Mouse (Mus musculus) erythroblast, adult 5-6 weeks (primary cell): ENCODE measurements around the gene Slc12a4. TPM values are rescaled to one million over a fixed set of nuclear protein-coding genes. Genes with fewer than 3 reads are reported as not detected.

Source experiments
- ATAC-seq: replicated peaks from 2 replicates; pipeline ENCODE4 v1.8.0; 2016; ENCODE audit warnings: moderate number of reproducible peaks, mild to moderate bottlenecking, moderate TSS enrichment, inconsistent platforms; ENCODE audit not compliant: poor library complexity, low FRiP score, severe bottlenecking
- total RNA-seq, 2 experiments: library from RNA; stranded (forward) in 1 of 2; stranded (reverse) in 1 of 2; fragments of 150-400 nt in 1 of 2; fragments of 200-764, 138-1000 nt in 1 of 2; gene quantifications; 2 replicates each; pipeline versions ENCODE4 v1.2.3 to v1.2.4; 2015 to 2017; ENCODE audit warnings: low replicate concordance in 2 of 2

Gene Slc12a4
- total RNA-seq, 2 experiments from 2014 or later: 0.68 to 4.0 TPM

DNA sequence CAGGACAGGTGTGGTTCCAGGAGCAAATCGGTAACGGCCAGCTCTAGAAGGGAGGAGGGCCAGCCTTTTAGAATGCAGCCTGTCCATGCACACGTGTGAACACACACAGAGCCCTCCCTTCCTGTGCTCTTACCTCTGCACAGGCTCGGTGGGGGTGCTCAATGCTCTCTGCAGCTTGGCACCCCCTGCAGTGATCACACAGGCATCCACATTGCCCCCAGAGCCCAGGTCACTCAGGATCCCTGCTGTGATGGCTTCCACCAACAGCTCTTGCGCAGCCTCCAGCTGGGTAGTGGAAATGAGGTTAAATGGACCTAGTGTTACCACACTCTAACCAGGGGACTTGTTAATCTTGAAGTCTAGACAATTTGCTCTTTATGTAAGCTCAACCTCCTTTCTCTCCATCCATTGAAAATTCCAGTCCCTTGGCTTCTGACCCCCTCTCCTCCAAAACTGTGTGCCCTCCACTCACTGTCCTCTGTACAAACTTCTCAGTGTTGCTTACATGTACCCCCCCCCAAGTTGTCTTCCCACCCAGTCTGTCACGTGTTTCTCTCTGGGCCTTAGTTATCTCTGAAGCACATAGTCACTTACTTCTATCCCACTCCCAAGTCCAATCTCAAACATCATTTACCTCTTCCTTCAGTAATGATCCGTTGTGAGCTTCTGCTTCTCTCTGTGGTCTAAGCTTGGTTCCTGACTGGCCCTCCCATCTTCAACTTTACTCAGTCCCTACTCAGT lies 29.9 kb downstream of the Slc12a4 start:
- no peak for ATAC-seq

DNA sequence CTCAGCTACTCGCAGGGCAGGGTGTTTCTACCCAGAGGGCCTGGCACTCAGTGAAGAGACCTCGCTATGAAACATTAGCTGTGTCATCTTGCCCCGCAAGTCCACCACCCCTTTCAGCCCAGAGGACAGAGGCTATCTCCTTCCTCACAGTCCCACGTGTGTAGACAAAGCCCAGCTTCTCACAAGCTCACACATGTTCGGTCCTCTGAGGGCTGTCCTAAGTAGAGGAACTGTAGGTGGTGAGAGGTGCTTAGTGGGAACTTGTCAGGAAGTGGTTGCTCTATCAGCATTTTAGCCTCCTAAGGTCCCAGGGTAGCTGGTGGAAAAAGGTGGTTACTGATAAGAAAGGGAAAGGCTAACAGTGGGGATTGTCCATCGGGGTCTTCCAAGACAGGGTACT lies 30.8 kb downstream of the Slc12a4 start:
- ATAC-seq: no peak

DNA sequence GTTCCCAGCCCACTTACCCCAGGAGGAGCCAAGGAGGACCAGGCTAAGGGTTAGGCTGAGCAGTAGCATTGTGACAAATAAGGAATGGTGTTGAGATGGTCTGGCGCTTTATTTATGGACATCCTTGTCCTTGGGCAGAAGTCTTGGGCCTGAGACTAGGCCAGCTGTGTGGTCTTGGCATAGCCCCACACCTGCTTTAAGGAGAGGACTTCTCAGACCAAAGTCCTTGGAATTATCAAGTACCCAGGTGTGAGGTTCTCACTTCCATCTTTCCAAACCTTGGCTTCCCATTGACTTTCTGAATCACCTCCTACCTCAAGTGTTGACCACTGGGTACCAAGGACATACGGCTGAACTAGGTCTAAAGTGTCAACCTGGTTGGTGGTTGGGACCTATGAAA lies 32.1 kb downstream of the Slc12a4 start, which contains the start of gene Ctrl:
TSS of gene Ctrl (minus strand) at position 101 of the 400 bp plus-strand sequence.
- no peak for ATAC-seq

DNA sequence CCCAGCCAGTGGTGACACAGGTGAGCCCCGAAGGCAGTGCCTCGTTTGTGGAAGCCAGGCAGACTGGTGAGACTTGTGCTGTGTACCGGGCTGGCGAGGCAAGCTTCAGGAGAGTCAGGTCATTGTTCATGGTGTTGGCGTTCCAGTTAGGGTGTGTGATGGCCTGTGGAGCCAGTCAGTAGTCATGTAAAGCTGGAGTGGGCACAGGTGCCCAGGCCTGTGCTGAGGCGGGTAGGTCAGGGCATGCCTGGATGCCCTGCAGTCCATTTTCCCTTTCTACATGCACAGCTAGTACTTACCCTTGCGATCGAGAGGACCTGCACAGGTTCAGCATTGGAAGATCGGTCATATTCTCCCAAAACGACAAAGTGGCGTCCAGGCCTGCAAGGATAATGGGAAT lies 33.4 kb downstream of the Slc12a4 start:
- no peak for ATAC-seq

DNA sequence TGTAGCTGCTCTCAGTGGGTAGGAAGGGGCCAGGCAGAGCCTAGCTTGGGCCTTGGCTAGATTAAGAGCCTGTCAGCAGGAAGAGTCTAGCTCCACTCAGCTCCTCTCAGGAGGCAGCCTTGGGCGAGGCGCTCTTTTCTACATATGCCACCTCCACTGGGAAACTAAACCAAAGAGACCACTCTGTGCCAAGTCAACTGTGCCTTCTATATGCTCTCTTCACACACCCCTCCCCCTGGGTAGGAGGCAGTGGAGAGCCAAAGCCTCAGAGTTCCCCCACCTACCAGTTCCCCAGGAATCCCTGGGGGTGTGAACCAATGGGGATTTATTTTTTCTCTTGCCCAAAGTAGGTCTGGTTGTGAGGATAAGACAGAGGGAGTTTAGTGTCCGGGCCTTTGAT lies 34.6 kb downstream of the Slc12a4 start:
- no peak for ATAC-seq

DNA sequence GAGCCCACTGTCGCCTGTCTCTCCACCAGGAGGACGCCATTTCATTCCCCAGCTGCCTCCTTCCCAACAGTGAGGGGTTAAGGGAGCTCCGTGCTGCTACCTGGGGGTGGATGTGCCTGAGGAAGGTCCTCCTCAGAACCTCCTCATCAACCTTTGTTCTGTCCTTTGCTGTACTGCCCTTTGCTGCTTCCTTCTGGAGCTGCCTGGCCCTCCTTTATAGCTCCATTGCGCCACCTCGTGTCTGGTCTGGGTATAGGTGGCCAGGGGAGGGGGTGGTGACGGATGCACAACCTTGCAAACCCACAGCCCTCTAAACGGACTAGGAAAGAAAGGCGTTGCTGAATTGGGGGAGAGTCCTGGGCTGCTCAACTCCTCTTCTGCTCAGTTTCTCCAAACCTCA lies 35.3 kb downstream of the Slc12a4 start:
- peak; percentile 78 for ATAC-seq

DNA sequence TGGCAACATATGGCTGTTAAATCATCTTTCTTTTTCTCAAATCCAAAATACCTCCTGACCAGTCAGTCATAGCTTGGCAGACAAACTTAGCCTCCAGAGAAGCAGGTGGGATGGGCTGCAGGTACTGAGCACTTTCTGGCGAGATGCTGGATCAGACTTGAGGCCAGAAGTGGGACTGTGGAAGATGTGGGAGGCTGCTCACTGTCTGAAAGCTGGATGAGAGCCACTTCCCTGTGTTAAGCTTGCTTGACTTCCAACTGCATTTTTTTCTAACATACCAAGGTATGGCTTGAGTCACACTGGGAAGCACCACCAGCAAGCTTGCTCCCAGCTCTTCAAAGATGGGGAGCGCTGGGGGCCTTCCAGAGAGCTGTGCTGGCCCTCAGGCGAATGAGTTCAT lies 40.8 kb downstream of the Slc12a4 start:
- no peak for ATAC-seq

DNA sequence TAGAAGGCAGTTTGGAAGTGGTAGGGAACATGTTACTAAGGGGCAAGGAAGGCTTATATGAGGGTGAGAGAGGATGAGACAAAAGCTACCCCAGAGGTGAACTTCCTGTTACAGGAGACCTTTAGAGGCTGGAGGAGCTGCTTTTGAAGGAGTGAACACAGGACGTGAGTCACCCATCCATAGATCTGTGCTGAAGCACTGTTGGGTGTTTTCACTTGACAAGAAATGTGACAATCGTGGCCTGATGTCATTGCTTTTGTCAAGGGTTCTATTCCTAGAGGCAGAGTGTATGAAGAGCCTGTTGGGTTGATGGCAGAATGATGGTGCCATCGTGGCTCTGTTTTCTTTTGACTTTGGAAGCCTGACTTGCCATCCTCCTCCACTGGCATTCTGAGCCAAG lies 46.5 kb downstream of the Slc12a4 start:
- no peak for ATAC-seq

DNA sequence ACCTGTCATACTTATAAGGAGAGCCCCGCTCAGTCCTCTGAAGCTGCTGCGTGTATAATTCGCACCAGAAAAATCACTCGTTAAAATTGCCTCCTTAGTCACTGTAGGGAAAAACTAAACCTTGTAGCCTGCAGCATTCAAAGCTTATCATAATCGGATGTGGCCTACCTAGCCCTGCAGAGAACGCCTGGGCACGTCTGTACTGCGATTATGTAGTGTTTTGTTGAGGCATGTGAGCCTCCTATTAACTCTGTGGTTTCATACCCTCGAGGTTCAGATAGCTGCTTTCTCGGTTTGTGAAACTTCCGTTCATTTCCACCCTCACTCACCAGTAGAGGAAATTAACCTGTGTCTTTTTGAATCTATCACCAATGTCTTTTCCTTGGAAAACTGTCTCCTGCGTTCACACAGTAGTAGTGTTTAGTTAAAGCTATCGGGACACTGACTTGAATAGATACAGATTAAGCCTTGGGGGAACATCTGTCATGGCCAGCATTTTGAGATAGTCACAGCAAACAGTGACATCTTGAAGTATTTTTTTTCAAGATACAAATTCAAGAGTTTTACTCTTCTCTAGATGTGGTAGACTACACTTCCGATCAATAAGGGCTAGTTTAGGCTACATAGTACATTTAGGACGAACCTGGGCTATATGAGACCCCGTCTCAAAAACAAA lies 64.8 kb downstream of the Slc12a4 start:
- peak; percentile 62 for ATAC-seq

DNA sequence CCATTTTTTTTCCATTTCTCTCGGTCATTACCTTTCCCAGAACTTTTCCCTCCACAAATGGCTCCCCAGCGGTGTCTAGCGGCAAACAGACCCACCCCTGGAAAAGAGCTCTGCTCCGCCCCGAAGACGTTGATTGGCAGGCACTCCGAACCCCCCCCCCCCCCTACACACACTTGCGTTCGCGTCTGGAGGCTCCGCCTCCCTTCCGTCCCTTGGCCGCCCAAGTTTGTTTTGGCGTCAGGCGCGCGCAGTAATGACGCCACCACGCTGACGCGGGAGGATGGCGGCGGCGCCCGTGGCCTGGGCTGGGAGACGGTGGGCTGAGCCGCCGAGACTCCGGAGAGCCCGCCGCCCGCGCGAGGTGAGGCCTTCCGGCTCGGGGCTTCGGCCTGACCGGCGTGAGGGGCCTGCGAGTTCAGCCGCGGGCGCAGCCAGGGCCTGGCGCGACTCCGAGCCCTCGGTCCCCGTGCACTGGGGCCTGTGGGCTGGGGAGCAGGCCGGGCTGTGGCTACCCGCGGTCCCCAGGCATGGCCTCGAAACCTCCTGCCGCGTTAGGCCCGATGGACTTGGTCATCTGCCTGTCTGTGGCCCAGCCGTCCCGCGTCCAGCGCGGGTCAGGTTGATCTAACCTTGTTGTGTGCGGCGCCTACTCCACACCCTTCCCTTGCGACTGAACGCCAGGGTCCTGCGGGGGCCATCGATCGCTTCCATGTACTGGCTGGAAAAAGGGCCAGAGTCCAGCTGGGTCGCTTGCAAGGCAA lies 65.5 kb downstream of the Slc12a4 start, which contains the start of gene Pskh1:
TSS of gene Pskh1 (plus strand) at position 262 of the 761 bp plus-strand sequence.
- ATAC-seq: peak; percentile 93

DNA sequence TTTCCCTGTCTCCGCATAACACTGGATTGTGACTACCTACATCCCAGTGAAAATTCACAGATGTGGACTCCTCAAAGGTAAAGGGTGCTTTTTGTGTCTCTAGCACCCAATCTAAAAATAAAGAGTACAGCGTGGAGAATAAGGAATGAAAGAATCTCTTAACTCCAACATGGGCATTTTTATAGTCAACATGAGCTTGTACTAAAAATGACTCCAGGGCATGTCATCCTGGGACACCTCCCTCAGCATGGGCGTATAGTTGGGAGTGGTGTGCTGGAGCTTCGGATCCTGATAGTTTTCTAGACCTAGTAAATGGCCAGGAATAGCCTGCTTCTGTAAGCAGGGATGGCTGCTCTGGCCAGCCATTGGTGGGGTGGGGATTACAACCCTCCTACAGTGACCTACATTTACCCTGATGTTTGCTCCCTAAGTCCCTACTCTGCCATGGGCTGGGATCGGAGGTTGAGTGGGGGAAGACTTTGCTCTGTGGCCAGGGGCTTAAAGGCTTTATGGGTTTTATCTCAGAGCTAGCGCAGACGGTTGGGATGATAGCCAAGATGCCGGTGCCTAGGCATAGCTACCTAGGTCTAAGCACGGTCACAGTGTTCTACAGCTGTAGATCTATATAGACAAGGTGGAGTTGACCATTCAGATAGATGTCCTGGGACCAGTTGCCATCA lies 68.0 kb downstream of the Slc12a4 start:
- no peak for ATAC-seq

Other genes with a start within 250 kb of the Slc12a4 start
- gene Gfod2, start 207.4 kb downstream of the Slc12a4 start, total RNA-seq (2015; ENCODE audit: low replicate concordance): 0.21 and 0.38 TPM in 2 replicates
- gene Gfod2, start 207.4 kb downstream of the Slc12a4 start, total RNA-seq (2017; ENCODE audit: low replicate concordance): 0.51 TPM in 1 of 2 replicates, not detected in the other
- gene Ranbp10, start 138.7 kb downstream of the Slc12a4 start, total RNA-seq (2015; ENCODE audit: low replicate concordance): 514 and 565 TPM in 2 replicates
- gene Ranbp10, start 138.7 kb downstream of the Slc12a4 start, total RNA-seq (2017; ENCODE audit: low replicate concordance): 620 and 633 TPM in 2 replicates
- 1.0 and 1.2 TPM in 2 replicates for gene Tsnaxip1, start 138.4 kb downstream of the Slc12a4 start, total RNA-seq (2015; ENCODE audit: low replicate concordance)
- gene Tsnaxip1, start 138.4 kb downstream of the Slc12a4 start, total RNA-seq (2017; ENCODE audit: low replicate concordance): 2.5 and 3.2 TPM in 2 replicates
- 13.1 and 15.9 TPM in 2 replicates for gene Cenpt, start 112.8 kb downstream of the Slc12a4 start, total RNA-seq (2015; ENCODE audit: low replicate concordance)
- gene Cenpt, start 112.8 kb downstream of the Slc12a4 start, total RNA-seq (2017; ENCODE audit: low replicate concordance): 9.6 and 11.3 TPM in 2 replicates
- gene Thap11, start 111.0 kb downstream of the Slc12a4 start, total RNA-seq (2015; ENCODE audit: low replicate concordance): 6.3 and 16.3 TPM in 2 replicates
- gene Thap11, start 111.0 kb downstream of the Slc12a4 start, total RNA-seq (2017; ENCODE audit: low replicate concordance): 7.1 and 8.3 TPM in 2 replicates
- gene Nutf2, start 105.5 kb downstream of the Slc12a4 start, total RNA-seq (2015; ENCODE audit: low replicate concordance): 48.1 and 55.3 TPM in 2 replicates
- 5.7 and 8.9 TPM in 2 replicates for gene Nutf2, start 105.5 kb downstream of the Slc12a4 start, total RNA-seq (2017; ENCODE audit: low replicate concordance)
- gene Edc4, start 85.2 kb downstream of the Slc12a4 start, total RNA-seq (2015; ENCODE audit: low replicate concordance): 4.0 and 9.2 TPM in 2 replicates
- gene Edc4, start 85.2 kb downstream of the Slc12a4 start, total RNA-seq (2017; ENCODE audit: low replicate concordance): 12.4 and 17.6 TPM in 2 replicates
- not detected in 2 replicates for gene Nrn1l, start 72.5 kb downstream of the Slc12a4 start, total RNA-seq (2015; ENCODE audit: low replicate concordance)
- not detected in 2 replicates for gene Nrn1l, start 72.5 kb downstream of the Slc12a4 start, total RNA-seq (2017; ENCODE audit: low replicate concordance)
- gene Pskh1, start 65.7 kb downstream of the Slc12a4 start, total RNA-seq (2015; ENCODE audit: low replicate concordance): 6.3 TPM in 2 replicates
- gene Pskh1, start 65.7 kb downstream of the Slc12a4 start, total RNA-seq (2017; ENCODE audit: low replicate concordance): 6.1 and 6.7 TPM in 2 replicates
- gene Ctrl, start 32.2 kb downstream of the Slc12a4 start, total RNA-seq (2015; ENCODE audit: low replicate concordance): not detected in 2 replicates
- not detected in 2 replicates for gene Ctrl, start 32.2 kb downstream of the Slc12a4 start, total RNA-seq (2017; ENCODE audit: low replicate concordance)
- 22.9 and 51.4 TPM in 2 replicates for gene Psmb10, start 27.7 kb downstream of the Slc12a4 start, total RNA-seq (2015; ENCODE audit: low replicate concordance)
- 7.2 and 13.2 TPM in 2 replicates for gene Psmb10, start 27.7 kb downstream of the Slc12a4 start, total RNA-seq (2017; ENCODE audit: low replicate concordance)
- gene Lcat, start 22.7 kb downstream of the Slc12a4 start, total RNA-seq (2015; ENCODE audit: low replicate concordance): 1.3 TPM in 1 of 2 replicates, not detected in the other
- not detected in 2 replicates for gene Lcat, start 22.7 kb downstream of the Slc12a4 start, total RNA-seq (2017; ENCODE audit: low replicate concordance)
- not detected in 2 replicates for gene Dpep3, start 13.3 kb upstream of the Slc12a4 start, total RNA-seq (2015; ENCODE audit: low replicate concordance)
- gene Dpep3, start 13.3 kb upstream of the Slc12a4 start, total RNA-seq (2017; ENCODE audit: low replicate concordance): not detected in 2 replicates
- 3.7 and 6.3 TPM in 2 replicates for gene Dus2, start 25.2 kb upstream of the Slc12a4 start, total RNA-seq (2015; ENCODE audit: low replicate concordance)
- gene Dus2, start 25.2 kb upstream of the Slc12a4 start, total RNA-seq (2017; ENCODE audit: low replicate concordance): 5.9 and 8.9 TPM in 2 replicates
- not detected in 2 replicates for gene Dpep2nb, start 39.9 kb upstream of the Slc12a4 start, total RNA-seq (2015; ENCODE audit: low replicate concordance)
- gene Dpep2nb, start 39.9 kb upstream of the Slc12a4 start, total RNA-seq (2017; ENCODE audit: low replicate concordance): not detected in 2 replicates
- gene Ddx28, start 45.8 kb upstream of the Slc12a4 start, total RNA-seq (2015; ENCODE audit: low replicate concordance): 0.77 and 1.3 TPM in 2 replicates
- 1.9 and 6.6 TPM in 2 replicates for gene Ddx28, start 45.8 kb upstream of the Slc12a4 start, total RNA-seq (2017; ENCODE audit: low replicate concordance)
- gene Nfatc3, start 92.7 kb upstream of the Slc12a4 start, total RNA-seq (2015; ENCODE audit: low replicate concordance): 52.2 and 56.7 TPM in 2 replicates
- 24.5 and 32.7 TPM in 2 replicates for gene Nfatc3, start 92.7 kb upstream of the Slc12a4 start, total RNA-seq (2017; ENCODE audit: low replicate concordance)
- gene Esrp2, start 170.9 kb upstream of the Slc12a4 start, total RNA-seq (2015; ENCODE audit: low replicate concordance): not detected in 2 replicates
- gene Esrp2, start 170.9 kb upstream of the Slc12a4 start, total RNA-seq (2017; ENCODE audit: low replicate concordance): not detected in 2 replicates
- gene Pla2g15, start 184.3 kb upstream of the Slc12a4 start, total RNA-seq (2015; ENCODE audit: low replicate concordance): 5.2 and 6.3 TPM in 2 replicates
- 3.1 and 5.4 TPM in 2 replicates for gene Pla2g15, start 184.3 kb upstream of the Slc12a4 start, total RNA-seq (2017; ENCODE audit: low replicate concordance)
- gene Slc7a6, start 202.8 kb upstream of the Slc12a4 start, total RNA-seq (2015; ENCODE audit: low replicate concordance): 2.5 and 3.8 TPM in 2 replicates
- 2.2 and 2.5 TPM in 2 replicates for gene Slc7a6, start 202.8 kb upstream of the Slc12a4 start, total RNA-seq (2017; ENCODE audit: low replicate concordance)
- 3.3 and 23.6 TPM in 2 replicates for gene Slc7a6os, start 244.8 kb upstream of the Slc12a4 start, total RNA-seq (2015; ENCODE audit: low replicate concordance)
- 14.6 and 19.7 TPM in 2 replicates for gene Slc7a6os, start 244.8 kb upstream of the Slc12a4 start, total RNA-seq (2017; ENCODE audit: low replicate concordance)
- gene Prmt7, start 244.8 kb upstream of the Slc12a4 start, total RNA-seq (2015; ENCODE audit: low replicate concordance): 0.77 and 3.1 TPM in 2 replicates
- gene Prmt7, start 244.8 kb upstream of the Slc12a4 start, total RNA-seq (2017; ENCODE audit: low replicate concordance): 3.2 and 7.5 TPM in 2 replicates